Mouse (Mus musculus) liver, embryonic 15.5 days (tissue): ENCODE data around the gene Ppp1r9b. TPM values are rescaled to one million over a fixed set of nuclear protein-coding genes. Genes with fewer than 3 reads are reported as not detected.

Experiments
- ATAC-seq: fragments of 200-750 bp; cut with Nextera tagmentation; 2 replicates; pipeline ENCODE4 v1.8.0; 2017; ENCODE audit warnings: moderate number of reproducible peaks, mild to moderate bottlenecking, moderate library complexity; ENCODE audit not compliant: insufficient read depth
- H3K27ac ChIP-seq: fragments of 300-500 bp; sonication (generic); replicated peaks from 2 replicates; pipeline ENCODE4 v1.5.1; 2015; ENCODE audit warnings: mild to moderate bottlenecking, inconsistent platforms
- H3K27me3 ChIP-seq: fragments of 300-500 bp; sonication (generic); 2 replicates; pipeline ENCODE4 v1.6.1; 2015; ENCODE audit warnings: mild to moderate bottlenecking, inconsistent platforms
- H3K36me3 ChIP-seq: fragments of 300-500 bp; sonication (generic); replicated peaks from 2 replicates; pipeline ENCODE4 v1.6.1; 2015; ENCODE audit warnings: moderate library complexity, mild to moderate bottlenecking, inconsistent platforms
- H3K4me1 ChIP-seq: fragments of 300-500 bp; sonication (generic); replicated peaks from 2 replicates; pipeline ENCODE4 v1.6.1; 2015; ENCODE audit warnings: inconsistent platforms
- H3K4me2 ChIP-seq: fragments of 300-500 bp; sonication (generic); 2 replicates; pipeline ENCODE4 v1.6.1; 2015; ENCODE audit warnings: moderate library complexity, mild to moderate bottlenecking, inconsistent platforms
- H3K4me3 ChIP-seq: fragments of 300-500 bp; sonication (generic); replicated peaks from 2 replicates; pipeline ENCODE4 v1.5.1; 2015; ENCODE audit warnings: mild to moderate bottlenecking, inconsistent platforms
- H3K9ac ChIP-seq: fragments of 300-500 bp; sonication (generic); 2 replicates; pipeline ENCODE4 v1.6.1; 2015; ENCODE audit warnings: moderate library complexity, mild to moderate bottlenecking, inconsistent platforms
- H3K9me3 ChIP-seq: fragments of 300-500 bp; sonication (generic); replicated peaks from 2 replicates; pipeline ENCODE4 v1.6.1; 2016; ENCODE audit warnings: inconsistent platforms
- WGBS: fragments of 180-500 bp; shearing (Covaris S2); methylation state at CpG from one replicate; pipeline ENCODE4 v1.1.7; 2015; ENCODE audit warnings: mixed read lengths; ENCODE audit not compliant: insufficient replicate concordance; 5-methylcytosine and 5-hydroxymethylcytosine counted together
- polyA plus RNA-seq: library from polyadenylated mRNA; unstranded; fragments of >200 nt; fragmentation: Nextera tagmentation; extraction: Ambion mirVana; gene quantifications from 2 replicates; pipeline ENCODE4 v1.2.1, GENCODE M21; 2015

The Ppp1r9b gene
- polyA plus RNA-seq, 1 experiment from 2014 or later, result 8.2 TPM

DNA sequence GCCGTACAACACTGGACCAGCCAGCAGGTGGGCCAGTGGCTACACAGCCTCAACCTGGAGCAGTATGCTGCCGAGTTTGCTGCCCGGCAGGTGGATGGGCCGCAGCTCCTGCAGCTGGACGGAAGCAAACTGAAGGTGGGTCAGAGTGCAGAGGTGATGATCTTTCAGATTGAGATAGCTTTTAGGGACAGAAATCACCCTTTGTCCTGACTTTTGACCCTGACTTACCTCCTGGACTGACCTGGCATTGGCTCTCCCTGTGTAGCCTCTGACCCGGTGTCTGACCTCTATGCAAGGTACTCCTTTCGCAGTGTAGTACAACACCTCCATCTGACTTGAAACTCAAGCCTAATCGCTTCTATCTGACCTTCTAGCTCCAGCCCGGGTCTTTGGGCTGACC, 32.6 kb downstream of the Ppp1r9b start:
- Histone ChIP-seq H3K9me3 (no peaks in the 10 kb centered on the region), H3K27me3 (peaks cover 12% of the 10 kb centered on the region), H3K27ac (0 out of 2 replicates have a peak overlapping the region, but pooled peaks have one; percentile 14), H3K4me3 (no peak overlapping the region), H3K9ac (no peak overlapping the region), H3K4me1 (peaks cover 39% of the 10 kb centered on the region), H3K4me2 (no peak overlapping the region), H3K36me3 (peaks cover 78% of the 10 kb centered on the region)
- 90% methylated on average over 9 of the region's 9 CpGs for WGBS
- no peak for ATAC-seq

DNA sequence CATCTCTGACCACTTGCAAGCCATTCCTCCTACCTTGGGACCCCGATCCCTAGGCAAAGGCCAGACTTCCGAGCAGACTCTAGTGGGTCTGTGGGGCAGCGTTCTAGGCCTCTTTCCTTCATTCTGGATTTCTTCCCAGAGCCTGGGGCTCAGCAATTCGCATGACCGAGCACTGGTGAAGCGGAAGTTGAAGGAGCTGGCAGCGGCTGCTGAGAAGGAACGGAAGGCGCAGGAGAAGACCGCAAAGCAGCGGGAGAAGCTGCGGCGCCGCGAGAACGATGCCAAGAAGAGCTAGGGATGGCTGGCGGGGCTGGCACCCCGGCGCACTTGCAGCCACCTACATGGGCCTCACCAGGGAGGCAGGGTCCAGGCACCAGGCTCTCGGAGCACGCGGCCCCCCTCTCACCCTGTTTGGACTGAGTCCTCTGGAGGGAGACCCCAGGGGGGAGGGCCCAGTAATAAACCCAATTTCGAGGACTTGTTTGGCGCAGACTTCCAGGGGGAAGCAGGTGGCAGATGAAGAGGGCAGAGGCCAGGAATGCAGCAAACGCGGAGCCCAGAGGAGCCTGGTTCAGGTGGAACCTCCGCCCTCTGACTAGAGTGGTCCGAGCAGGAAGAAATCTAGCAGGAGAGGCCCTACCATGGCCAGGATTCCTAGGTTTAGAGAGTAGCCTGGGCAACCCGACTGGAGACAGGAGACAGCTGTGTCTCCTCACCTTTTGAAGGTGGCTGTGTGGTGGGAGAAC, 33.8 kb downstream of the Ppp1r9b start:
- no peak overlapping the region for H3K27ac ChIP-seq
- H3K27me3 ChIP-seq, result peaks cover 7% of the 10 kb centered on the region
- no peak overlapping the region for H3K4me2 ChIP-seq
- peaks cover 38% of the 10 kb centered on the region for H3K4me1 ChIP-seq
- no peak for ATAC-seq
- 86% methylated on average over 29 of the region's 29 CpGs for WGBS
- no peak overlapping the region for H3K4me3 ChIP-seq
- H3K9ac ChIP-seq, result no peak overlapping the region
- no peaks in the 10 kb centered on the region for H3K9me3 ChIP-seq
- H3K36me3 ChIP-seq, result peaks cover 67% of the 10 kb centered on the region

- Histone ChIP-seq H3K9me3 (no peaks in the 10 kb centered on the region), H3K4me3 (no peak overlapping the region), H3K9ac (no peak overlapping the region), H3K27me3 (no peaks in the 10 kb centered on the region), H3K27ac (0 out of 2 replicates have a peak overlapping the region, but pooled peaks have one; percentile 24), H3K4me1 (peaks cover 32% of the 10 kb centered on the region), H3K4me2 (no peak overlapping the region), H3K36me3 (peaks cover 59% of the 10 kb centered on the region)
- 73% methylated on average over 11 of the region's 11 CpGs for WGBS
- ATAC-seq, result 0 out of 2 replicates have a peak, but pooled peaks have one; percentile 9
Measured at GRCm38 (mm10) chr11:95025227-95026012, 34.6 kb downstream of the Ppp1r9b start.

GRCm38 (mm10) chr11:95026090-95026542, 35.3 kb downstream of the Ppp1r9b start:
- no peaks in the 10 kb centered on the region for H3K27me3 ChIP-seq
- no peak overlapping the region for H3K4me2 ChIP-seq
- WGBS, result 57% methylated on average over 6 of the region's 6 CpGs
- ATAC-seq, result peak; percentile 67
- H3K4me3 ChIP-seq, result no peak overlapping the region
- H3K27ac ChIP-seq, result 0 out of 2 replicates have a peak overlapping the region, but pooled peaks have one; percentile 24
- H3K4me1 ChIP-seq, result peaks cover 29% of the 10 kb centered on the region
- H3K9me3 ChIP-seq, result no peaks in the 10 kb centered on the region
- H3K36me3 ChIP-seq, result peaks cover 52% of the 10 kb centered on the region
- no peak overlapping the region for H3K9ac ChIP-seq

- WGBS, result 76% methylated on average over 6 of the region's 6 CpGs
- ATAC-seq, result no peak
- Histone ChIP-seq H3K27me3 (no peaks in the 10 kb centered on the region), H3K36me3 (peaks cover 45% of the 10 kb centered on the region), H3K4me1 (peaks cover 22% of the 10 kb centered on the region), H3K27ac (no peak overlapping the region), H3K4me2 (no peak overlapping the region), H3K9ac (no peak overlapping the region), H3K4me3 (no peak overlapping the region), H3K9me3 (no peaks in the 10 kb centered on the region)
Measured at GRCm38 (mm10) chr11:95026849-95027248, 36.0 kb downstream of the Ppp1r9b start.

GRCm38 (mm10) chr11:95027850-95028470, 37.1 kb downstream of the Ppp1r9b start:
- H3K27me3 ChIP-seq, result no peaks in the 10 kb centered on the region
- peaks cover 33% of the 10 kb centered on the region for H3K36me3 ChIP-seq
- H3K9ac ChIP-seq, result no peak overlapping the region
- H3K4me1 ChIP-seq, result peaks cover 20% of the 10 kb centered on the region
- no peaks in the 10 kb centered on the region for H3K9me3 ChIP-seq
- WGBS, result 51% methylated on average over 13 of the region's 13 CpGs
- ATAC-seq, result no peak
- H3K27ac ChIP-seq, result no peak overlapping the region
- H3K4me2 ChIP-seq, result no peak overlapping the region
- no peak overlapping the region for H3K4me3 ChIP-seq

DNA sequence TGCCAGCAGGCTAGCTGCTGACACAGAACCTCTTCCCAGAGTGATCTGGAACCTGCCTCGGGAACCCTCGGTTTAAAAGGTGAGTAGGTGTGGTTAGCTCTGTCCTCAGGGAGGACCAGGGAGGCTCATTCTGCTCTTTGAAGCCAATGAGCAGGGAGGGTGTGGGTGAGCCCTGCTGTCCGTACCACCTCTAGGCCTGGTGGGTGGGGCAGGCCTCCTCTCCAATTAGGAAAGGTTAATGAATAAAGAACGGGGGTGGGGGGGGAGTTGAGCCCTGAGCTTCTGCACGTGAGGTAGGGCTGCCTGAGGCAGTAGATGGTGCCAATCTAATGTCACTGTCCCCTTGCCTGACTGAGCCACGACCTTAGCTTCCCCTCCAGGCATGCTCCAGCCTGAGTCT, 42.1 kb downstream of the Ppp1r9b start:
- WGBS, result 28% methylated on average over 6 of the region's 6 CpGs
- Histone ChIP-seq H3K4me2 (no peak overlapping the region), H3K9ac (no peak overlapping the region), H3K9me3 (no peaks in the 10 kb centered on the region), H3K4me1 (peaks cover 13% of the 10 kb centered on the region), H3K27ac (no peak overlapping the region), H3K27me3 (peaks cover 4% of the 10 kb centered on the region; the same call in 1 of the 2 replicates), H3K36me3 (no peaks in the 10 kb centered on the region), H3K4me3 (no peak overlapping the region)
- no peak for ATAC-seq

DNA sequence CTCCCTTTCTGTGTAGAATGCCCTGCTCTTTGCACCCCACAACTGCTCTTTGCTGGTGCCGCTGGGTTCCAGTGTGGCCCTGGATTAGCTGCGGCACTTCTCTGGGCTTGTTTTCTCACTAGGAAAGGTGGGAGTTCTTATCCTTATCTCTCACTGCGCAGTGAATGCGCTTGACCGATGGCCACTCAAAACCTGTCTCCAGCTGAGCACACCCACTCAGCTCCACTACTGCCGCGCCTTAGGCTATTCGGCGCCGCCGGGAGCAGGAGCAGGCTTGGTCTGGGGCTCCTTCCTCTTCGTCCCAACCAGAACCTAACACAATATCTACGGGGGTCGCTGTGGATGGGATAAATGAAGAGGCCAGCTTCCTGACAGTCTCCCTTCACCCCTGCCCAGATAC, 42.8 kb downstream of the Ppp1r9b start:
- Histone ChIP-seq H3K27me3 (peaks cover 4% of the 10 kb centered on the region; the same call in 1 of the 2 replicates), H3K9ac (no peak overlapping the region), H3K4me1 (peaks cover 13% of the 10 kb centered on the region), H3K4me2 (no peak overlapping the region), H3K36me3 (no peaks in the 10 kb centered on the region), H3K9me3 (no peaks in the 10 kb centered on the region), H3K27ac (no peak overlapping the region), H3K4me3 (no peak overlapping the region)
- 60% methylated on average over 14 of the region's 14 CpGs for WGBS
- no peak for ATAC-seq

DNA sequence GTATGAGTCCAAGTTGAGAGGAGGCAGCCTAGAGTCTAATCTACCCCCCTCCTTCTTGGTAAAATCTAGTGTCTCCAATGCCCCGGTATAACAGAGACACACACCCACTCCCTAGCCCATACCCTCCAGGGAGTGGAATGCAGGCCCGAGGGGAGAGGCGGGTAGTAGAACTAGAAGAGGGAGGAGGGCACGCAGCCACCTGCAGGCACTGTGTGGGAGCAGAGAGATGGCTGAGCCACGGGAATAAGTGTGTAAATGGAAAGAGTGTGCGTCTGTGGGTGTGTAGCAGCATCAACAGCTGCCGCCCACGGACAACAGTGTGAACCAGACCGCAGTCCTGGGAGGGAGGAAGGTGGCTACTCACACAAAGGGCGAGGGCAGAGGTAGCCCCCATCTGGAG, 44.1 kb downstream of the Ppp1r9b start:
- WGBS, result 65% methylated on average over 10 of the region's 10 CpGs
- no peak for ATAC-seq
- Histone ChIP-seq H3K9ac (no peak overlapping the region), H3K4me3 (no peak overlapping the region), H3K27ac (no peak overlapping the region), H3K36me3 (no peaks in the 10 kb centered on the region), H3K27me3 (peaks cover 4% of the 10 kb centered on the region; the same call in 1 of the 2 replicates), H3K4me2 (no peak overlapping the region), H3K9me3 (no peaks in the 10 kb centered on the region), H3K4me1 (peaks cover 24% of the 10 kb centered on the region)

- H3K9ac ChIP-seq, result no peak overlapping the region
- ATAC-seq, result no peak
- H3K27me3 ChIP-seq, result peaks cover 4% of the 10 kb centered on the region; the same call in 1 of the 2 replicates
- WGBS, result 87% methylated on average over 5 of the region's 5 CpGs
- peaks cover 38% of the 10 kb centered on the region for H3K4me1 ChIP-seq
- no peak overlapping the region for H3K27ac ChIP-seq
- H3K4me2 ChIP-seq, result no peak overlapping the region
- no peaks in the 10 kb centered on the region for H3K36me3 ChIP-seq
- no peaks in the 10 kb centered on the region for H3K9me3 ChIP-seq
- no peak overlapping the region for H3K4me3 ChIP-seq
Measured at GRCm38 (mm10) chr11:95036521-95036920, 45.7 kb downstream of the Ppp1r9b start.

GRCm38 (mm10) chr11:95037306-95037705, 46.5 kb downstream of the Ppp1r9b start:
- Histone ChIP-seq H3K9me3 (no peaks in the 10 kb centered on the region), H3K4me1 (peaks cover 46% of the 10 kb centered on the region), H3K4me2 (no peak overlapping the region), H3K27ac (no peak overlapping the region), H3K27me3 (peaks cover 4% of the 10 kb centered on the region; the same call in 1 of the 2 replicates), H3K36me3 (no peaks in the 10 kb centered on the region), H3K9ac (no peak overlapping the region), H3K4me3 (no peak overlapping the region)
- 74% methylated on average over 6 of the region's 6 CpGs for WGBS
- no peak for ATAC-seq
